Mouse (Mus musculus) olfactory bulb, adult 2 months (tissue): ENCODE measurements at regions not wholly inside any gene's neighbourhood (a gene's known extent, or its start where the extent isn't known, plus 50 kb on each side); places are given as distances from the start of the nearest gene placed in this dataset.

Experiments
- H3K27ac ChIP-seq: fragments of 200-500 bp; 2 replicates; pipeline ENCODE4 v1.5.1; 2012; ENCODE audit warnings: low read depth, low read length; ENCODE audit not compliant: insufficient read depth
- H3K4me1 ChIP-seq: fragments of 200-500 bp; 2 replicates; pipeline ENCODE4 v1.6.1; 2012; ENCODE audit warnings: low read length; ENCODE audit not compliant: control insufficient read depth, insufficient read depth
- H3K4me3 ChIP-seq: fragments of 200-500 bp; 2 replicates; pipeline ENCODE4 v1.5.1; 2012; ENCODE audit warnings: mild to moderate bottlenecking, low read depth, low read length, moderate library complexity; ENCODE audit not compliant: insufficient read depth
- CTCF ChIP-seq: fragments of 200-500 bp; IDR thresholded peaks from 2 replicates; pipeline ENCODE4 v1.5.1; 2012; ENCODE audit warnings: low read depth, mild to moderate bottlenecking, low read length, moderate library complexity; ENCODE audit not compliant: insufficient read depth
- POLR2A ChIP-seq: fragments of 200-500 bp; IDR thresholded peaks from 2 replicates; pipeline ENCODE4 v1.6.1; 2012; ENCODE audit warnings: mild to moderate bottlenecking, low read depth, low read length, moderate library complexity; ENCODE audit not compliant: insufficient read depth
- WGBS: fragments of 180-500 bp; shearing (Covaris S2); methylation state at CpG from one replicate; pipeline ENCODE4 v1.1.7; 2018; 5-methylcytosine and 5-hydroxymethylcytosine counted together

DNA sequence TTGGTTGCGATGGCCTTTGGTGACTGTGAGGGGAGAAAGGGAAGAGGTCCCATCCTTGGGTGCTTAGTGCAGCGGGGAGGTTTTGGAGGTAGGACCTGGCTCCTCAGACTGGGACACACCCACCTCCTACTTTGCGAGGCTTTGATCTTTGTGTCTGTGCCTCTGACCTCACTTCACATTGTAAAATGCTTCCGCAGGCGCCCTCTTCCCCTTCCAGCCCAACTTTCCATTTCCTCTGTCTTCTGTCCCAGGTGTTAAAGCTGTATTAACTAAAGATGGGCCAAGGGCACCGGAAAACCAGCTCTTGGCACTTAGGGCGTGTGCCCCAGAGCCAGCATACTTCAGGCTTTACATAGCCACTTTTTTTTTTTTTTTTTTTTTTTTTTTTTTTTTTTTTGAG lies 70.3 kb downstream of the Zfp281 start:
- Histone ChIP-seq H3K4me1 (0 out of 2 replicates have a peak, but pooled peaks cover 3% of the 10 kb centered on the region), H3K27ac (no peak overlapping the region), H3K4me3 (no peak overlapping the region)
- TF ChIP-seq CTCF (no peak), POLR2A (no peak)
- WGBS, result 87% methylated on average over 7 of the region's 7 CpGs

DNA sequence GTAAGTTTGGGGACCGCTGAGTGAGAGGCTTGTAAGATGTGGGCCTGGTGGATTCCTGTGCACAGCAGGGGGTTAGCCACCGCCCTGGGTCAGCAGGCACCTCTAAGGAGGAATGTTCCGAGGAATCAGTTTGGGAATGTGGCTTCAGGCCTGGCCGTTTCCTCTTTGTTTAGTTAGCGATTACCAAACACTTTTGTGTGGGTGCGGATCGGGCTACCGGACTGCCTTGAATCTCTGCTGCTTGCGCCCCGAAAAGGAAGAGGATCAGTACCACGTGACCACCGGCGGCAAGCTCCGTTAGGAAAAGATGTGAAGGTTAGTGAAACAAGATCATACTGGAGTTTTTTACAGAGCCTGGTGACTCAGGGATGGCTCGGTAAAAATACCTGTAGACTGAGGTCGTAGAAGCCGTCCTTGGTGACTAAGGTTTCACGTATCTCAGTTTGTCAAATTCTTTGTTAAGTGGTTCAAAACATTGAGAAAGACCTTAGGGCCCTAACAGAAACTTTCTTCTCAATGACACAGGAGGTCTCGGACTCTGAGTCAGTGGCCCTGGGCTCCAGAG lies 71.5 kb downstream of the Zfp281 start:
- H3K27ac ChIP-seq, result no peak overlapping the region
- no peak overlapping the region for H3K4me3 ChIP-seq
- TF ChIP-seq CTCF (no peak), POLR2A (no peak)
- H3K4me1 ChIP-seq, result 0 out of 2 replicates have a peak, but pooled peaks cover 3% of the 10 kb centered on the region
- 47% methylated on average over 19 of the region's 19 CpGs for WGBS

DNA sequence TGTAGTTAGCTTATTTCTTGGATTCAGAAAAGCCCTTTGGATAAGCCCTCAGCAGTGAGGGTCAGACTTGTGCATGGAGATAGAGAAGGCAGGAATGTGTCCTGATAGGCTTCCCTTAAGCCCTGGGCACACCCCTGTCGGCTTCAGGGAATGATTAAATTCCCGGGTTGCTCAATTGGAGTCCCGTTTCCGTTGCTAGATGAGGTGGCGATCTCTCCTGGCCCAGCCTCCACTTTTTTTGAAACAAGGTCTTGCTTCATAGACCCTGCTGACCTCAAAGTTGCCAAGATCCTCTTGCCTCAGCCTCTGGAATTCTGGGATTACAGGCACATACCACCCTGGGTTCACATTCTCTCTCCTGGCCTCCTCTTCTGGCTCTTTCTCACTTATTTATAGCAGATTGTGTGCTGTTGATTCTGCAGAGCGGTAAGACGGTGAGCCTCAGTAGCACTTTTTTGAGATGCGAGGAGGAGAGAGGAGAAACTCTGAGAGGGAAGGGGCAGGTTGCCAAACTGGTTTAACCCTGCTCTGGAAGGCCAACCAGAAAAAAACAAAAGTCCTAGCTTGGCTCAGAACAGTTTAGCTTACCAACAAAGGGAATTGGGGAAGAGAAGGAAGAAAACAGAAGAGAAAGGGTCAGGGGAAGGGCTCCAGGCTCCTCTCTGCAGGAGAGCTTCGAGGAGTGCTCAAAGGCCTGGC lies 73.9 kb downstream of the Zfp281 start:
- TF ChIP-seq POLR2A, result no peak
- no peak for TF ChIP-seq CTCF
- Histone ChIP-seq H3K4me3 (no peak overlapping the region), H3K27ac (no peak overlapping the region), H3K4me1 (0 out of 2 replicates have a peak, but pooled peaks cover 3% of the 10 kb centered on the region)
- 55% methylated on average over 9 of the region's 9 CpGs for WGBS

DNA sequence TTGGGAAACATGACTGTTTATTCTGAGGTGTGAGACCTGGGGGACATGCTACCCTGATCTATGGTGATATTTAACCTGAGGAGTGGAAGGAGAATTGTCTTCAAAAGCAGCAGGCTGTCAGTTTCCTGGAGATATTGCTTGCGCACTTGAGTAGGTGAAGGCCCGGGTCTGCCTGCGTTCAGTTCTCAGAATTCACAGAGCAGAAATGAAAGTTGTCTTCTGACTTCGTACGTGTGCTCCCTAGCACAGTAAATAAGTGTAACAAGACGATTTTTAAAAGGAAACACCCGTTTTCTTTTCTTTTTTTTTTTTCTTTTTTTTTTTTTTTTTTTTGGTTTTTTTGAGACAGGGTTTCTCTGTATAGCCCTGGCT lies 74.4 kb downstream of the Zfp281 start:
- 0 out of 2 replicates have a peak, but pooled peaks cover 3% of the 10 kb centered on the region for H3K4me1 ChIP-seq
- H3K27ac ChIP-seq, result no peak overlapping the region
- H3K4me3 ChIP-seq, result no peak overlapping the region
- TF ChIP-seq CTCF (no peak), POLR2A (no peak)
- 84% methylated on average over 7 of the region's 7 CpGs for WGBS

DNA sequence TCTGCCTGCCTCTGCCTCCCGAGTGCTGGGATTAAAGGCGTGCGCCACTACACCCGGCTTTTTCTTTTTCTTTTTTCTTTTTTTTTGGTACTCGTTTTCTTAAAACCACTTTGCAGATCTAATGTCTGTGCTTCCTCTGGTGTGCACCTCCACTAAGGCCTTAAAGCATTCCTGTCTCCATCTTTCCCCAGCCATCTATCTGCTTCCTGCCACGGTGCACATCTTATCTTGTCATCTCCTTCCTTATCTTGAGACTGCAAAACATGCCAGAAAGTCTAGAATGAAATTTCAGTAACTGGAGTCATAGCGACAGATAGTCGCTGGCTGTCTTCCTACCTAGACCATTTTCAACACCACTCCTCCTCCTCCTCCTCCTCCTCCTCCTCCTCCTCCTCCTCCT lies 74.9 kb downstream of the Zfp281 start:
- Histone ChIP-seq H3K27ac (no peak overlapping the region), H3K4me3 (no peak overlapping the region), H3K4me1 (0 out of 2 replicates have a peak, but pooled peaks cover 3% of the 10 kb centered on the region)
- WGBS, result 93% methylated on average over 8 of the region's 8 CpGs
- no peak for TF ChIP-seq CTCF
- TF ChIP-seq POLR2A, result no peak

DNA sequence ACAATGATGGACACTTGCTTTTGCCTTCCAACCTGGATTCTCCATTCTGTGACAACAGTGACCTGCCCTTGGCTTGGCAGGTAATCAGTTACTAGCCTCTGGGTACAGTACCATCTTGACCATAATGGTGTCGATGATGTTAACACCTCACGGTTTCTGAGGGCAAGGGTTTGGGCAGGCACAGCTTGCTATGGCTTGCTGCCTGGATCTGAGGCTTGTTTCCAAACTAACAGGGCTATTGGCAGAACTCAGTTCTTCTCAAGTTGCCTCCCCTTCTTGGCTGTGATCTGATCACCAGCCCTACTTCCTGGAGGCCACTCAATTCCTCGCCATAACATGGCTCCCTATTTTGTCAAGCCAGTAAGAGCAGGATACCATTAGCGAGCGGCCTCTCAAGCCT lies 79.4 kb downstream of the Zfp281 start:
- H3K27ac ChIP-seq, result no peak overlapping the region
- WGBS, result 79% methylated on average over 5 of the region's 5 CpGs
- H3K4me3 ChIP-seq, result no peak overlapping the region
- TF ChIP-seq POLR2A (no peak), CTCF (no peak)
- peaks cover 9% of the 10 kb centered on the region for H3K4me1 ChIP-seq

DNA sequence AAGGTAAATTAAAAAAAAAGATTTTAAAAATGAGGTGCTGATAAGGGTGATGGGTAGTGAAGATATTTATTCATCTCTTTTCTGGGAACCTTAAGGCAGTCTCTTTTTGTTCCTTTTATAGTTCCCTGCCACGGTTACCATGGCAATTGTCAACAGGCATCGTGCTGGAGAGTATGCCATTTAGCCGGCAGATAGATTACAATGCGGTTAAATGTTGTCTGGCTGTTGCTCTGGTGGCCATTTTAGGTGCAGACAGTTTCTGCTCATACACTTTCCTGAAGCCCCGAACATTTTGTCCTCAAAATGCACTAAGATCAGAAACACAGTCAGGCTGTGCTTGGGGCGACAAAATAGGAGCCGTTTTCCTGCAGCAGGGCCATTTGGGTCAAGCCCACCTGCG lies 81.8 kb downstream of the Zfp281 start:
- peaks cover 9% of the 10 kb centered on the region for H3K4me1 ChIP-seq
- H3K27ac ChIP-seq, result peak overlapping the region; percentile 40; the same call in 1 of the 2 replicates
- TF ChIP-seq CTCF, result no peak
- H3K4me3 ChIP-seq, result no peak overlapping the region
- 46% methylated on average over 8 of the region's 8 CpGs for WGBS

DNA sequence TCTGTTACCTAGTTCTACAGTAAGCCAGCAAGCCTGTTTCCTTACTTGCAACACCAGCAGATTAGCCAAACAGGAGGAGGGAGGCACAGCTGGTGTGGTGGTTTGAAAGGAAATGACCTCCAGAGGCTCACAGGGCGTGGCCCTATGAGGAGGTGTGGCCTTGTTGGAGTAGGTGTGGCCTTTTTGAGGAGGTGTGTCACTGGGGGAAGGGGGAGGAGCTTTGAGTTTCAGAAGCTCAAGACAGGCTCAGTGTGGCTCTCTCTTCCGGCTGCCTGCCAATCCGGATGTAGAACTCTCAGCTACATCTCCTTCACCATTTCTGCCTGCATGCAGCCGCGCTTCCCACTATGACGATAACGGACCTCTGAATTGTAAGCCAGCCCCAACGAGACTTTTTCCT lies 82.7 kb downstream of the Zfp281 start:
- Histone ChIP-seq H3K4me3 (no peak overlapping the region), H3K27ac (no peak overlapping the region), H3K4me1 (peaks cover 9% of the 10 kb centered on the region)
- 92% methylated on average over 8 of the region's 8 CpGs for WGBS
- no peak for TF ChIP-seq POLR2A
- TF ChIP-seq CTCF, result no peak

DNA sequence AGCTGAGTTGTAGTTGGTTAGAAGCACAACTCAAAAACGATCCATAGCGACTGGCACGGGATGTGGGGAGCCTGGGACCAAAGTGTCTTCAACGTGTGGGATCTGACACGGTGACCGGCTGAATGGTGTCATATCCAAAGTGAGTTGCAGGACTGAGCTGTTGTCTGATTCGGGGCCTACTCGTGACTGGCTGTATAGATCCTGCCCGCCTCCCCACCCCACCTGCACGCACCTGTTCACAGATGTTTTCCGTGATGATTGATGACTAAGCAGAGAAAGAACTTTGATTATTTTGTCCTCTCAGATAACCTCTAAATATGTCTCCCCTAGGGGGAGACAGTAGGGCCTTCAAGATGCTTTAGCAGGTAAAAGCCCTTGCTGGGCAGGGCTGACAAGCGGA lies 83.2 kb downstream of the Zfp281 start:
- no peak for TF ChIP-seq POLR2A
- no peak for TF ChIP-seq CTCF
- Histone ChIP-seq H3K4me3 (no peak overlapping the region), H3K4me1 (peaks cover 9% of the 10 kb centered on the region), H3K27ac (no peak overlapping the region)
- 96% methylated on average over 12 of the region's 12 CpGs for WGBS

DNA sequence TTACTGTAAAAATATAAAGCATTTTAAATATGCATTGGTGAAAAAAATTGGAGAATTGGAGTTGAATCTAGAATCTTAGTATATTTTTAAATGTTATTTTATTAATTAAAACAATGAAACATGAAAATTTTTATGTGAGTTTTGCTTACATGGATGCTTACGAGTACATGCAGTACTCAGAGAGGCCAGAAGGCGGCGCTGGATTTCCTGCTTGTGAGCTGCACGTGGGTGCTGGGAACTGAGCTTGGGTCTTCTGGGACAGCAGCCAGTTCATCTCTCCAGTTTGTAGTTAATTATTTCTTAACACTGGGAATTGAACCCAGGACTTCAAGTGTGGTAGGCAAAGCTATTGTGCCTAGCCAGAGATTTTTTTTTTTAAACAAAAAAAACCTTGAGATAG lies 85.5 kb downstream of the Zfp281 start:
- WGBS, result 79% methylated on average over 4 of the region's 4 CpGs
- Histone ChIP-seq H3K27ac (no peak overlapping the region), H3K4me1 (peaks cover 9% of the 10 kb centered on the region), H3K4me3 (no peak overlapping the region)
- TF ChIP-seq POLR2A (no peak), CTCF (no peak)
